Mouse (Mus musculus): ENCODE results near the gene Srbd1. TPM values are rescaled to one million over a fixed set of nuclear protein-coding genes. Genes with fewer than 3 reads are reported as not detected.

Gene Srbd1
- polyA plus RNA-seq, 1 experiment from 2014 or later: 11.4 TPM

GRCm38 (mm10) chr17:85943551-85943981 lies 201.4 kb downstream of the Srbd1 start:
- H3K4me2 ChIP-seq: no peak overlapping the region
- H3K9ac ChIP-seq (ENCODE audit: low read length): no peak overlapping the region
- no peak overlapping the region for H3K27ac ChIP-seq (ENCODE audit: low read depth, low read length)
- WGBS: 52% methylated on average over 14 of the region's 14 CpGs
- DNase-seq (ENCODE audit: low spot score, missing footprints) (peak; percentile 78), ATAC-seq (ENCODE audit: low FRiP score) (peak; percentile 55; the same call in 1 of the 2 replicates)
- no peaks in the 10 kb centered on the region for H3K27me3 ChIP-seq (ENCODE audit: control insufficient read depth, insufficient read depth, low read length)
- H3K4me1 ChIP-seq (ENCODE audit: control insufficient read depth, insufficient read depth, low read length): no peaks in the 10 kb centered on the region
- no peaks in the 10 kb centered on the region for H3K9me3 ChIP-seq (ENCODE audit: control insufficient read depth, low read length)
- H3K36me3 ChIP-seq (ENCODE audit: control insufficient read depth, insufficient read depth, low read length): no peaks in the 10 kb centered on the region
- no peak overlapping the region for H3K4me3 ChIP-seq (ENCODE audit: low read depth, low read length)

- no peak overlapping the region for H3K4me2 ChIP-seq
- no peak for ATAC-seq (ENCODE audit: low FRiP score)
Observed at GRCm38 (mm10) chr17:85943071-85943470, 201.9 kb downstream of the Srbd1 start.

GRCm38 (mm10) chr17:85942123-85942522 lies 202.9 kb downstream of the Srbd1 start:
- Histone ChIP-seq H3K4me1 (ENCODE audit: control insufficient read depth, insufficient read depth, low read length) (no peaks in the 10 kb centered on the region), H3K4me2 (no peak overlapping the region), H3K9me3 (ENCODE audit: control insufficient read depth, low read length) (no peaks in the 10 kb centered on the region), H3K36me3 (ENCODE audit: control insufficient read depth, insufficient read depth, low read length) (no peaks in the 10 kb centered on the region), H3K9ac (ENCODE audit: low read length) (no peak overlapping the region), H3K27ac (ENCODE audit: low read depth, low read length) (no peak overlapping the region), H3K4me3 (ENCODE audit: low read depth, low read length) (no peak overlapping the region), H3K27me3 (ENCODE audit: control insufficient read depth, insufficient read depth, low read length) (no peaks in the 10 kb centered on the region)
- DNase-seq (ENCODE audit: low spot score, missing footprints): no peak
- WGBS: 98% methylated on average over 5 of the region's 5 CpGs
- ATAC-seq (ENCODE audit: low FRiP score): no peak

More at GRCm38 (mm10) chr17:85943071-85943470, 201.9 kb downstream of the Srbd1 start:
- H3K9ac ChIP-seq (ENCODE audit: low read length): no peak overlapping the region
- H3K36me3 ChIP-seq (ENCODE audit: control insufficient read depth, insufficient read depth, low read length): no peaks in the 10 kb centered on the region
- H3K4me3 ChIP-seq (ENCODE audit: low read depth, low read length): no peak overlapping the region
- no peaks in the 10 kb centered on the region for H3K4me1 ChIP-seq (ENCODE audit: control insufficient read depth, insufficient read depth, low read length)
- H3K9me3 ChIP-seq (ENCODE audit: control insufficient read depth, low read length): no peaks in the 10 kb centered on the region
- peak; percentile 79 for DNase-seq (ENCODE audit: low spot score, missing footprints)
- WGBS: 90% methylated on average over 5 of the region's 5 CpGs
- H3K27ac ChIP-seq (ENCODE audit: low read depth, low read length): no peak overlapping the region
- H3K27me3 ChIP-seq (ENCODE audit: control insufficient read depth, insufficient read depth, low read length): no peaks in the 10 kb centered on the region

- H3K4me3 ChIP-seq (ENCODE audit: low read depth, low read length): no peak overlapping the region
- no peaks in the 10 kb centered on the region for H3K4me1 ChIP-seq (ENCODE audit: control insufficient read depth, insufficient read depth, low read length)
- no peak overlapping the region for H3K9ac ChIP-seq (ENCODE audit: low read length)
- DNase-seq (ENCODE audit: low spot score, missing footprints) (peak; percentile 60), ATAC-seq (ENCODE audit: low FRiP score) (no peak)
- 81% methylated on average over 8 of the region's 8 CpGs for WGBS
- no peaks in the 10 kb centered on the region for H3K27me3 ChIP-seq (ENCODE audit: control insufficient read depth, insufficient read depth, low read length)
- no peak overlapping the region for H3K4me2 ChIP-seq
- H3K36me3 ChIP-seq (ENCODE audit: control insufficient read depth, insufficient read depth, low read length): no peaks in the 10 kb centered on the region
- H3K9me3 ChIP-seq (ENCODE audit: control insufficient read depth, low read length): no peaks in the 10 kb centered on the region
- H3K27ac ChIP-seq (ENCODE audit: low read depth, low read length): no peak overlapping the region
Observed at GRCm38 (mm10) chr17:85941141-85941738, 203.7 kb downstream of the Srbd1 start.

GRCm38 (mm10) chr17:85937131-85937530 lies 207.8 kb downstream of the Srbd1 start:
- Histone ChIP-seq H3K36me3 (ENCODE audit: control insufficient read depth, insufficient read depth, low read length) (no peaks in the 10 kb centered on the region), H3K27me3 (ENCODE audit: control insufficient read depth, insufficient read depth, low read length) (no peaks in the 10 kb centered on the region), H3K9ac (ENCODE audit: low read length) (no peak overlapping the region), H3K4me2 (no peak overlapping the region), H3K27ac (ENCODE audit: low read depth, low read length) (no peak overlapping the region), H3K4me3 (ENCODE audit: low read depth, low read length) (no peak overlapping the region), H3K4me1 (ENCODE audit: control insufficient read depth, insufficient read depth, low read length) (no peaks in the 10 kb centered on the region), H3K9me3 (ENCODE audit: control insufficient read depth, low read length) (no peaks in the 10 kb centered on the region)
- no peak for ATAC-seq (ENCODE audit: low FRiP score)
- 96% methylated on average over 4 of the region's 4 CpGs for WGBS
- peak; percentile 28 for DNase-seq (ENCODE audit: low spot score, missing footprints)

- H3K36me3 ChIP-seq (ENCODE audit: control insufficient read depth, insufficient read depth, low read length): no peaks in the 10 kb centered on the region
- WGBS: 83% methylated on average over 10 of the region's 10 CpGs
- H3K4me1 ChIP-seq (ENCODE audit: control insufficient read depth, insufficient read depth, low read length): no peaks in the 10 kb centered on the region
- peak; percentile 21 for DNase-seq (ENCODE audit: low spot score, missing footprints)
- H3K4me3 ChIP-seq (ENCODE audit: low read depth, low read length): no peak overlapping the region
- ATAC-seq (ENCODE audit: low FRiP score): no peak
- no peak overlapping the region for H3K9ac ChIP-seq (ENCODE audit: low read length)
- no peak overlapping the region for H3K4me2 ChIP-seq
- no peaks in the 10 kb centered on the region for H3K9me3 ChIP-seq (ENCODE audit: control insufficient read depth, low read length)
- H3K27ac ChIP-seq (ENCODE audit: low read depth, low read length): no peak overlapping the region
- no peaks in the 10 kb centered on the region for H3K27me3 ChIP-seq (ENCODE audit: control insufficient read depth, insufficient read depth, low read length)
Observed at GRCm38 (mm10) chr17:85935268-85935667, 209.7 kb downstream of the Srbd1 start.

Other genes with a start within 250 kb of the Srbd1 start
- gene Prkce, start 22.6 kb upstream of the Srbd1 start, polyA plus RNA-seq (2014; fragmentation: Nextera tagmentation; extraction: Ambion mirVana): 3.5 and 3.8 TPM in 2 replicates

Data from midbrain, embryonic 11.5 days (tissue).